Mouse (Mus musculus) bone marrow, adult 2 months (tissue): ENCODE data around the gene Dner.

Experiments
- CTCF ChIP-seq: fragments of 200-500 bp; IDR thresholded peaks from 2 replicates; pipeline ENCODE4 v1.5.1; 2011; ENCODE audit warnings: low read length, control low read depth; ENCODE audit not compliant: control insufficient read depth, insufficient read depth
- POLR2A ChIP-seq: fragments of 200-500 bp; IDR thresholded peaks from 2 replicates; pipeline ENCODE4 v1.6.1; 2011; ENCODE audit warnings: low read depth, mild to moderate bottlenecking, control low read depth, low read length, borderline replicate concordance; ENCODE audit not compliant: control insufficient read depth

DNA sequence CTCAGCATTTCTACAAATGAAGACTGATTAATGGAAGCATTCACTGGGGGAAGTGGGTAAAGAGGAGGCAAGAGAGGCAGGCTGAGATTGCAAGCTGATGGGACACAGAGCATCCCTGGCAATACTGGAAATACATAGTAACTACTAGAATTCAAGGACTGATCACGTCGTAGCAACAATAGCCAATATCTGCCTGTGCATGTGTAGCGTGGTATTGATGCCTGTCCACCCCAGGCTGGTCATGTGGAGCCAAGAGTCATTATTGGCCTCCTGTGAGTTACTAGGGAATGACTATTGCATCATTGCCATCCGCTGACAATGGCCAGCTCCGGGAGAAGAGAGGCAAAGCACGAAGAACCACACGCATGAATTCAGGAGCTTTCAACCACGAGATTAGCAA, 216.0 kb downstream of the Dner start:
- TF ChIP-seq CTCF = no peak
- no peak for TF ChIP-seq POLR2A
